Mouse (Mus musculus) telencephalon, adult 2 months (tissue): Measurements from ENCODE around the gene Cog6.
A peak's percentile ranks its signal among the peaks of the same experiment; 100 is the strongest.

Experiments
- DNase-seq: peaks from one replicate; pipeline ENCODE4 v3.0.0-alpha.2; 2011; ENCODE audit warnings: low read depth, low spot score

The Cog6 gene

DNA sequence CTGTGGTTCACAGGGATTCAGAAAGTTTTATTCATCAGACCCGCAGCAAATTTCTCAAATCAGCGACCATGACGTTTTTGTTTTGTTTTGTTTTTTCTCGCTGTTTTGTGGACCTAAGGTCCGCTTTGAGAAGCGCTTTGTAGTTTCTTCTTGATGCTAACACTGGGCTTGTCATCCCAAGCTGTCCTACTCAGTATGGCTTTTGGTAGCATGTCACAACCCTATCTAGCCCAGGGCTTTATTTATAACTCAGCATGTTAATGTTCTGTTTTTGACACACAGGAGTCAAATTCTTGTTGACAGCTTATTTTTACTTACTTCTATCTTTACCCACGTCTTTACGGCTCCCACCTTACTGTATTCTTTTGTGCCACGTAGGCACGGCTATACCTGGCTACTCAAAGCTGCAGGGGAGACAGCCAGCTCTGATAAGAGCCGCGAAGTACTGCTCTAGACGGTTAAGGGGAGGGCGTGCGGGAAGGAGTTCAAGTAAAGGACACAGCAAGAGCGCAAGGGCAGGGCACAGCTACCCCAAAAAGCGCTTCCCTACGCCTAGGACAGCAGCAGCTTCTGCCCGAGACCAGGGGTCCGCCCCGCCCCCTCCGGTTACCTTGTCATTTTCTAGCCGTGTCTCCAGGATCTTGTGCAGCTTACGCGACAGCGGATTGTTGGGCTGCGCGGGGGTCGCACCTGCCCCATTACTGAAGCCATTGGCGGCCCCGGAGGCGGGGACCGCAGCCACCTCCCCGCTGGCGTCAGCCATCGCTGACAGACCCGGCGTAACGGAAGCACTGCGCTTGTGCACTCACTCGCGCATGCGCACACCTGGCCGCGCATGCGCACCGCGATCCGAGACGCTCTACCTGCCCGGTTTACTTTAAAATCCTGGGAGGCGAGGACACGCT, at the start of gene Cog6:
Cog6 (minus strand) TSS at position 802 of the 905 bp plus-strand sequence.
- peak; percentile 79 for DNase-seq

GRCm38 (mm10) chr3:53066095-53066372, 49.0 kb upstream of the Cog6 start:
- DNase-seq, result no peak

GRCm38 (mm10) chr3:53065267-53066094, 48.4 kb upstream of the Cog6 start:
- DNase-seq, result no peak

DNA sequence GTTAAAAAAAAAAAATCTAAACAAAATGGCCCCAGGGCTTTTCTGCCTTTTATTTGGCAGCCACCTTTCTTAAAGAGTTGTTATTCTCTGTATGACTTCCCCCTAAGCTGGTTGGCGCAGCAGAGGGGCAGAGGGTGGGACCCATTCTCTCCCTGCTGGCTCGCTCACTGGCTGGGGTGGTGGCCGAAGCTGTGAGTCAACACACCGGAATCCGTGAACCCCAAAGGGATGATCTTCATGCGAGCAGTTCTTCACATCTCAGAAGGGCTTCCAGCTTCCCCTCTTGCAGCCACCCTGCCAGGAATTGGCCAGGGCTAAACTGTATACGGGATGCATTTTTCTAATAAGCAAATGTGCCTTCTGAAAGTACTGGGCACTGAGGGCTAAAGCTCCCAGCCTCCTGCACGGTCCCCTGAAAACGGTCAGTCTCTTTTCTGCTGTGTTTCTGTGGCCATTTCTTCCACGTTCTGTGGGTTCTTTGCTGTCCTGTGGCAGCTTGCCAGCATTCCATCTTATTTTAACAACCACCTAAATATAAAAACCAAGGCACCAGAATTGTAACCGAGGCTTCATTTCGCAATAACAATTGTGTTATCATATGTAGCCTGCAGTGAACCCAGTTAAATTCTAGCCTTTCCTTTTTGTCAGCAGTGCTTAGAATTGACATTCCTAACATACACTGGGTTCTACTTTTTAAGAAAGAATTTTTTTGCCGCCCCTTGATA, 46.5 kb upstream of the Cog6 start:
- DNase-seq, result no peak

DNA sequence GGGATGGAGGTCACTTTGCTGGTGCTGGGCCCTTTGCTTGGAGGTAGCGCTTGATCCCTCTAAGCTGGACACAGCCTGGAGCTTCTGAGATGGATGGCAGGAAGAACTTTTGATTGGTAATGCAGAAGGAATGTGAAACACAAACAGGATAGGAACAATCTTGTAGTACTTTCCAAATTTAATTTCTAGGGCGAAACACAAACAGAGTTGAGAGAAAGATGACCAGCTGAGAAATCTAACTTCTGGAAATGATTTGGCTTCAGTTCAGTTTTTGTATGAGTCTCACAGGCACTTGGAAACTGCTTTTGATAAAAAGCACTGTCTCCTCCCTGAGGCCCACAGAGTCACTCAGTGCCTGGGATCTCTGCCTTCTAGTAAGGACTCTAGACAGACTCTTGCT, 42.9 kb upstream of the Cog6 start:
- DNase-seq, result no peak

GRCm38 (mm10) chr3:53056430-53056829, 39.4 kb upstream of the Cog6 start:
- no peak for DNase-seq

GRCm38 (mm10) chr3:53052385-53052784, 35.3 kb upstream of the Cog6 start:
- DNase-seq, result no peak

DNA sequence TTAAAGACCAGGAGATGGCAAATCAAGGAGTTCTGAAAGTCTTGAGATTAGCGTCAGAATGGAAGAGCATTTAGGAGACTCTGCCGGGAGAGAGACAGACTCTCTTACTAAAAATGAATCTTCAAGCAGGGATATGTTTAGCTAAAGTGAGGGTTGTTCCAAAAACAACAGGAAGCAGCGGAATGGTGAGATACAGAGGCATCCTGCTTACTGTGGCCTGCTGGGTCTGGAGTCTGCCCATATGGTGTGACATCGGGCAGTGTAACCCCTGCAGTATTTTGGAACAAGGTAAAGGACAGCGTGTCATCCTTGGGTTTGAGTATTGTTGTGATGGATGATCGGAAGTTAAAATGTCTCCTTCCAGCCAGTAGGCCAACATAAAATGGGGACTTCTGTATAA, 29.3 kb upstream of the Cog6 start:
- DNase-seq, result no peak

DNA sequence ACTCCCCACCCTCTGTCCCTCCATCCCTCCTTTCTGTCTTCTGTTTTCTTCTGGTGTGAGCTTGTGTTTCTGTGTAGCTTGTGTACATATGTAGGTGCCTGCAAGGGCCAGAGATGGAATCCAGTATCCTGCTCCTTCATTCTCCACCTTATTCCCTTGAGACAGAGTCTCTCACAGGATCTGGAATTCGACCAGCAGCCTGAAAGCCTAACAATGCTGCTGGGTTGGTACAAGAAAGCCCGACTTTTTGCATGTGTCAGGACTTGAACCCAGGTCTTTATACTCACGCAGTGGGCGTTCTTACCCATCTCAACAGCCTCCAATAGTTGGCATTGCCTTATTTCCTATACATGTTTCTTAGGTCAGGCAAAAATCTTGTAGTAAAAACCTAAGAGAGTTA, 28.7 kb upstream of the Cog6 start:
- no peak for DNase-seq

GRCm38 (mm10) chr3:53044682-53045299, 27.8 kb upstream of the Cog6 start:
- DNase-seq, result no peak

DNA sequence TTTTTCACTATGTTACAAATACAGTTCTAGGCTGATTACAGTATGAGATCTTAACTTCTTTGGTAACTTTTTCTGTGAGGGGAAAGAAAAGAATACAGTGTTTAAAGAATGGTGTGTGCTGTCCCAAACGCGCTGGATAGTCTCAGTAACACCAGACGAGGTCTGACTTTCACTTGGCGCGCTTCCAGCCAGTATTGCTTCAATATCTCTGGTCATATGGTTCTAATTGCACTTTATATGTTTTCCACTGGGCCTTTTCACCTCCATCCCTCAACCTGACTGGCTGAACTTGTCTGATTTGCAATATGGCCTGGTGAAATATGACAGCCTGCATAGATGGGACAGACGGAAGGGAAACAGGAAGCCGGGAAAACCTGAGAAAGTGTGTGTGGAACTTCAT, 27.2 kb upstream of the Cog6 start:
- DNase-seq, result no peak

GRCm38 (mm10) chr3:53043206-53043780, 26.3 kb upstream of the Cog6 start:
- DNase-seq, result no peak

GRCm38 (mm10) chr3:53042240-53042567, 25.2 kb upstream of the Cog6 start:
- no peak for DNase-seq

GRCm38 (mm10) chr3:53041411-53042239, 24.6 kb upstream of the Cog6 start, which contains the start of gene Lhfp:
Gene Lhfp (plus strand): TSS chr3:53041528.
- DNase-seq, result no peak

DNA sequence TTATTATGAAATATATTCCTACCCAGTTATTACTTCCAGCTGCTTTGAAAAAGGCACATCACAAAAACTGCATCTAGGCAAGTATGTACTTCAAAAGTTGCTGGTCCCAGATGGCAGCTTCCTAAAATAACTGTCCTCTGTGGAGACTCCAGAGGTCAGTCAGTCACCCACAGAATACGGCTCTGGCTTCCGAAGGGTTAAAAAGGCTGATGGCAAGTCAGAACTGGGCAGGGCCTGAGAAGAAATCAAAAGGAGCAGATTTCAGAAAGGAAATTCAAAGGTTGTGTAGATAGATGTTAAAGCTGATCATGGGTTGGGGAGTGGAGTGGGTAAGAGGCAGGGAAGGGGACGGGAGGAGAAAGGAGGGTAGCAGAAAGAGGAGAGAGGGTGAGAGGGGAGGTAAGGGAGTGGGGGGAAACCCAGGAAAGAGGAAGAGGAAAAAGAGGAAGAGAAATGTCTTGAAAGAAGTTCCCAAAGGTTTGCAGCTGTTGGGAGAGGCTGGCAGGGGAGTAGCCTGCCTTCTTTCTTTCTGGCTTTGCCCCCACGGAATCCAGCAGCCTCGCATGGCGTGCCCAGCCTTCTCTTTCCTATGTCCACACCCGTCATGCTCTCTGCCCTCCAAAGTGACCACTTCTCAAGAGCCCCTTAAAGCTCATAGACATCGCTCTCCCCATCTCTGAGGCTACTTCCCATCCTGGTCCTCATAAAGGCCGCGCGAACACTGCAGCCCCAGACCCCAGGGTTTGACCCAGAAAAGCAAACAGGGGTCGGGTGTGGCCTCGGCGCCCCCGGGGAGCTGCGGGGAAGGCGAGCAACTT, 23.8 kb upstream of the Cog6 start:
- DNase-seq, result no peak

GRCm38 (mm10) chr3:53039746-53040145, 22.7 kb upstream of the Cog6 start:
- no peak for DNase-seq

- DNase-seq, result peak; percentile 72
Measured at GRCm38 (mm10) chr3:53038913-53039312, 21.9 kb upstream of the Cog6 start.

- no peak for DNase-seq
Measured at GRCm38 (mm10) chr3:53036941-53037340, 19.9 kb upstream of the Cog6 start.

DNA sequence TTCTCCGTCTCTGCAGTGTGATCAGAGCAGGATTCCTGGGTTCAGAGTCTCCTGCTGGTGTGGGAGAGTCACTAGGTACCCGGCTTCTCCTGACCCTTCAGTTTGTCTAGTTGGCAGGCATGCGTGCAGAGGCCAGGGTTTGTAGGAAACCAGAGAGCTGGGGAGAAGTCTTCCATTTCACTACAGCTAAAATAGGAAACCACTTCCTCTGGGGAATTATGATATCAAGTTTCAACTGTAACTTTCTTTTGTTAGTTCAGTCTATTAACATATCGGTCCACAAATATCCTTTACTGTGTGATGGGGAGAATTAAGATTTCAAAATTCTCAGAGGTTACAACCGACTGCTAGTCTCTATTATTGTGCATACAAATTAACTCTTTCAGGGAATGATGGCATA, 19.0 kb upstream of the Cog6 start:
- DNase-seq, result no peak

DNA sequence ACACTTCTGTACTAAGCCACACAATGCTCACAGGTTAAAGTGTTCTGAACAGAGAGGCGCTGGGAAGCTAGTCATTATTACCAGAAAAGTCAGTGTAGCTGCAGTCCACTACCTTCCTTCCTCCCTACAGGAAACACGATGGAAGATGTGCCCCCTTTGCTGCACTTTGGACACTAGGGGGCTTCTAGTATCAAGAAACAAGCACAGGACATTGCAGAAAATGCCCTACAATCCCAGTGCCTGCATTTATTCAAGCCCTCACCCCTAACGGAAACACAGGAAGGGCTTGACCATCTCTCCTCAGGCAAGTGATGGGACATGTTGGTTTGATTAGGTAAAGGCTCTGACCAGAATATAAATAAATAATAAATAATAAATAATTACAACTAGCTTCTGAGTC, 16.4 kb upstream of the Cog6 start:
- DNase-seq, result no peak
